In genomic region chr10:116260658-116261433, GRCm38 (mm10) we compare ENCODE assay signal across 8 mouse cellular contexts. TPM values are rescaled to one million over a fixed set of nuclear protein-coding genes. Genes with fewer than 3 reads are reported as not detected.
DNase-seq lines count a peak whose midpoint lies in the region; ATAC-seq and TF ChIP-seq lines count a peak whose summit lies in the region.
"Had no signal": no experiment of that assay in that cellular context is flagged by ENCODE, and none has a peak within 500 bp of the region (broad histone marks: within the 10 kb centered on the region; RNA-seq: fewer than 3 reads in every experiment).

No protein-coding gene starts in this region.

- no peak overlapping the region for H3K4me3 ChIP-seq in lung, embryonic 15.5 days
- no peak overlapping the region for H3K4me3 ChIP-seq in kidney, adult 2 months (ENCODE audit: insufficient read depth, low read depth, low read length)
- H3K4me3 ChIP-seq in liver, embryonic 16.5 days (ENCODE audit: low read depth, low read length), result no peak overlapping the region
- H3K4me3 ChIP-seq: midbrain, embryonic 12.5 days had no signal

- TF ChIP-seq POLR2A in kidney, adult 2 months (IDR thresholded peaks at IDR 0.05; ENCODE audit: low read depth, low read length), result no peak

- H3K9me3 ChIP-seq in lung, embryonic 15.5 days, result no peaks in the 10 kb centered on the region
- H3K9me3 ChIP-seq in liver, embryonic 16.5 days (replicated peaks; ENCODE audit: control insufficient read depth, low read length), result no peaks in the 10 kb centered on the region
- H3K9me3 ChIP-seq: midbrain, embryonic 12.5 days had no signal

- H3K4me1 ChIP-seq in lung, embryonic 15.5 days, result peaks cover 10% of the 10 kb centered on the region; the same call in 1 of the 2 replicates
- peaks cover 12% of the 10 kb centered on the region; the same call in 1 of the 2 replicates for H3K4me1 ChIP-seq in kidney, adult 2 months (ENCODE audit: control insufficient read depth, insufficient read depth, low read length)
- H3K4me1 ChIP-seq in liver, embryonic 16.5 days (ENCODE audit: control insufficient read depth, low read depth, low read length), result no peaks in the 10 kb centered on the region
- H3K4me1 ChIP-seq: midbrain, embryonic 12.5 days had no signal

- H3K27me3 ChIP-seq in lung, embryonic 15.5 days, result no peaks in the 10 kb centered on the region
- no peaks in the 10 kb centered on the region for H3K27me3 ChIP-seq in kidney, adult 2 months (replicated peaks; ENCODE audit: control insufficient read depth, insufficient read depth, low read length)
- no peaks in the 10 kb centered on the region for H3K27me3 ChIP-seq in liver, embryonic 16.5 days (ENCODE audit: control insufficient read depth, insufficient read depth, low read depth, low read length)
- H3K27me3 ChIP-seq: midbrain, embryonic 12.5 days had no signal

- H3K9ac ChIP-seq in lung, embryonic 15.5 days, result no peak overlapping the region
- no peak overlapping the region for H3K9ac ChIP-seq in liver, embryonic 16.5 days (ENCODE audit: low read depth, low read length)
- H3K9ac ChIP-seq: midbrain, embryonic 12.5 days had no signal

- no peak for TF ChIP-seq CTCF in kidney, adult 2 months (conservative IDR thresholded peaks at IDR 0.05; ENCODE audit: insufficient read depth, insufficient read length, low read depth, low read length)

- peak; percentile 67; the same call in 1 of the 2 replicates for ATAC-seq in lung, embryonic 15.5 days (ENCODE audit: borderline replicate concordance, extremely low read depth, low FRiP score, low TSS enrichment)
- peak; percentile 49; the same call in 1 of the 2 replicates for ATAC-seq in liver, embryonic 16.5 days (ENCODE audit: low read depth)
- no peak for ATAC-seq in erythroblast, adult 5-6 weeks (replicated peaks; ENCODE audit: low FRiP score, poor library complexity, severe bottlenecking)

- peak overlapping the region; percentile 47 for H3K27ac ChIP-seq in lung, embryonic 15.5 days
- H3K27ac ChIP-seq in kidney, adult 2 months (ENCODE audit: insufficient read depth, low read depth, low read length), result peak overlapping the region; percentile 87
- H3K27ac ChIP-seq in liver, embryonic 16.5 days (ENCODE audit: low read length), result no peak overlapping the region
- H3K27ac ChIP-seq: midbrain, embryonic 12.5 days had no signal

- DNase-seq in lung, postnatal 25 days (ENCODE audit: low spot score), result no peak
- peak; percentile 35 for DNase-seq in adrenal gland, adult 8-10 months
- DNase-seq in fibroblast of lung, adult 2 months (ENCODE audit: low read depth), result peak; percentile 48
- DNase-seq in kidney, adult 2 months, result peak; percentile 79

- no peak overlapping the region for H3K4me2 ChIP-seq in lung, embryonic 15.5 days
- no peak overlapping the region for H3K4me2 ChIP-seq in liver, embryonic 16.5 days (ENCODE audit: low read depth, low read length)
- H3K4me2 ChIP-seq: midbrain, embryonic 12.5 days had no signal

- WGBS in lung, embryonic 15.5 days, result 40% methylated on average over 13 of the region's 13 CpGs
- WGBS in kidney, adult 2 months, result 35% methylated on average over 13 of the region's 13 CpGs
- 33% methylated on average over 13 of the region's 13 CpGs for WGBS in liver, embryonic 16.5 days (ENCODE audit: insufficient replicate concordance)

- H3K36me3 ChIP-seq in lung, embryonic 15.5 days, result no peaks in the 10 kb centered on the region
- no peaks in the 10 kb centered on the region for H3K36me3 ChIP-seq in kidney, adult 2 months (ENCODE audit: control insufficient read depth, insufficient read depth, low read length)
- H3K36me3 ChIP-seq in liver, embryonic 16.5 days (ENCODE audit: control insufficient read depth, insufficient read depth), result no peaks in the 10 kb centered on the region
- H3K36me3 ChIP-seq: midbrain, embryonic 12.5 days had no signal

RNA-seq across cellular contexts. Expression of gene Ptprb, which starts 14.5 kb away (rescaled TPM):
- 12.5 and 14.3 TPM in 2 replicates for polyA plus RNA-seq in lung, embryonic 15.5 days (2015; fragmentation: Nextera tagmentation; extraction: Ambion mirVana)
- total RNA-seq in adrenal gland, adult 8-10 months (2022), result 10 to 100 TPM; 40.5 to 66.0 (median 57.0) TPM
- polyA plus RNA-seq in kidney, adult 2 months (2012; rRNA removed), result 11.2 and 12.5 TPM in 2 replicates
- polyA plus RNA-seq in liver, embryonic 16.5 days (2015; fragmentation: Nextera tagmentation; extraction: Ambion mirVana), result 1.5 and 1.8 TPM in 2 replicates
- total RNA-seq in erythroblast, adult 5-6 weeks (2015; ENCODE audit: low replicate concordance), result not detected in 2 replicates
- not detected in 2 replicates for total RNA-seq in erythroblast, adult 5-6 weeks (2017; ENCODE audit: low replicate concordance)
